Mouse (Mus musculus) ES-E14 (cell line): ENCODE results near the gene Slc39a13. TPM values are rescaled to one million over a fixed set of nuclear protein-coding genes. Genes with fewer than 3 reads are reported as not detected.

Experiments used
- DNase-seq: peaks from one replicate; pipeline ENCODE4 v3.0.0-alpha.2; 2013; ENCODE audit warnings: low read depth, low spot score
- H3K27ac ChIP-seq: 2 replicates; pipeline ENCODE4 v1.5.1; 2012; ENCODE audit warnings: low read depth, mild to moderate bottlenecking, low read length, moderate library complexity, mixed read lengths; ENCODE audit not compliant: poor library complexity, insufficient read depth, severe bottlenecking
- H3K36me3 ChIP-seq: 2 replicates; pipeline ENCODE4 v1.6.1; 2012; ENCODE audit warnings: mild to moderate bottlenecking, low read length, moderate library complexity, mixed read lengths; ENCODE audit not compliant: control insufficient read depth, poor library complexity, insufficient read depth, severe bottlenecking
- H3K4me1 ChIP-seq, 2 experiments: fragments of 150-350 bp in 1 of 2; sonication (generic) in 1 of 2; 2 replicates each; pipeline ENCODE4 v1.6.1; 2012; ENCODE audit warnings: low read length in 2 of 2, mild to moderate bottlenecking in 1 of 2, mixed read lengths in 1 of 2; ENCODE audit not compliant: control insufficient read depth in 2 of 2, insufficient read depth in 2 of 2, poor library complexity in 1 of 2
- H3K4me3 ChIP-seq, 2 experiments: fragments of 150-350 bp in 1 of 2; sonication (generic) in 1 of 2; 2 replicates each; pipeline ENCODE4 v1.5.1; 2012; ENCODE audit warnings: low read length in 2 of 2, low read depth in 1 of 2, mild to moderate bottlenecking in 1 of 2, mixed read lengths in 1 of 2; ENCODE audit not compliant: insufficient read depth in 1 of 2, poor library complexity in 1 of 2, severe bottlenecking in 1 of 2
- H3K9ac ChIP-seq: 2 replicates; pipeline ENCODE4 v1.6.1; 2012; ENCODE audit warnings: low read depth, mild to moderate bottlenecking, low read length, mixed read lengths; ENCODE audit not compliant: poor library complexity, insufficient read depth, severe bottlenecking
- H3K9me3 ChIP-seq: fragments of 150-350 bp; sonication (generic); 2 replicates; pipeline ENCODE4 v1.6.1; 2012; ENCODE audit warnings: low read depth, mild to moderate bottlenecking, low read length; ENCODE audit not compliant: control insufficient read depth, insufficient read depth
- CHD2 ChIP-seq: IDR thresholded peaks from 2 replicates; pipeline ENCODE4 v1.6.1; 2014; ENCODE audit warnings: mild to moderate bottlenecking, low read depth, low read length, inconsistent platforms
- HCFC1 ChIP-seq: IDR thresholded peaks from 2 replicates; pipeline ENCODE4 v1.6.1; 2012; ENCODE audit warnings: low read length, inconsistent platforms, borderline replicate concordance; ENCODE audit not compliant: insufficient read depth
- MAFK ChIP-seq: IDR thresholded peaks from 2 replicates; pipeline ENCODE4 v1.6.1; 2014; ENCODE audit warnings: mild to moderate bottlenecking, low read depth, low read length, inconsistent platforms; ENCODE audit not compliant: insufficient read depth
- ZC3H11A ChIP-seq: IDR thresholded peaks from 2 replicates; pipeline ENCODE4 v1.6.1; 2012; ENCODE audit warnings: low read depth, mild to moderate bottlenecking, inconsistent platforms, low read length, borderline replicate concordance
- ZNF384 ChIP-seq: IDR thresholded peaks from 2 replicates; pipeline ENCODE4 v1.6.1; 2012; ENCODE audit warnings: low read depth, low read length, inconsistent platforms
- in situ Hi-C, 2 experiments: fragments of 600-800 bp; cut with MboI; formaldehyde crosslinking; loops; one replicate each; pipeline ENCODE4 v1.15.1; 2025; ENCODE audit warnings: low sequenced_read_pairs in 2 of 2, inconsistent platforms in 1 of 2; ENCODE audit not compliant: unreplicated experiment in 2 of 2
- total RNA-seq: library from RNA; depleted of rRNA; stranded (reverse); fragments of 300-350 nt; gene quantifications from 2 replicates; pipeline ENCODE4 v1.2.3, GENCODE M21; 2012

The Slc39a13 gene
- total RNA-seq, 1 experiment, result 18.3 TPM

- no peaks in the 10 kb centered on the region for H3K9me3 ChIP-seq
- H3K27ac ChIP-seq, result no peak overlapping the region
- TF ChIP-seq CHD2 (no peak), ZC3H11A (no peak), HCFC1 (no peak), ZNF384 (no peak), MAFK (no peak)
- DNase-seq, result no peak
- no peak overlapping the region for H3K9ac ChIP-seq
- peaks cover 0 to 10% of the 10 kb centered on the region in 2 experiments; a peak in 2 of 4 replicates for H3K4me1 ChIP-seq
- in situ Hi-C loops, result no loop called here
- peaks cover 54% of the 10 kb centered on the region for H3K36me3 ChIP-seq
- H3K4me3 ChIP-seq, result no peak overlapping the region
Observed at GRCm38 (mm10) chr2:91058435-91058834, 11.8 kb downstream of the Slc39a13 start.

GRCm38 (mm10) chr2:91053934-91054382 is 16.3 kb downstream of the Slc39a13 start, which contains the start of gene Psmc3:
Psmc3 (plus strand) TSS chr2:91054009.
- H3K27ac ChIP-seq, result peak within 1 kb of the TSS; percentile 54
- H3K36me3 ChIP-seq, result peaks cover 32% of the 10 kb centered on the region
- peak within 1 kb of the TSS; percentile 85 for H3K9ac ChIP-seq
- H3K9me3 ChIP-seq, result no peaks in the 10 kb centered on the region
- TF ChIP-seq ZC3H11A, result peak; percentile 90
- TF ChIP-seq ZNF384, result no peak
- peak; percentile 92 for TF ChIP-seq HCFC1
- H3K4me1 ChIP-seq, result 0 out of 4 replicates have a peak, but pooled peaks cover 0 to 2% of the 10 kb centered on the region in 2 experiments
- peak within 1 kb of the TSS; percentile 77 to 85 for H3K4me3 ChIP-seq
- in situ Hi-C loops, result no loop called here
- DNase-seq, result peak; percentile 77

GRCm38 (mm10) chr2:91053181-91053933 is 16.9 kb downstream of the Slc39a13 start:
- peaks cover 26% of the 10 kb centered on the region for H3K36me3 ChIP-seq
- no peak for TF ChIP-seq CHD2
- no peak for TF ChIP-seq MAFK
- TF ChIP-seq ZNF384, result no peak
- TF ChIP-seq HCFC1, result no peak
- no peak for TF ChIP-seq ZC3H11A
- in situ Hi-C loops, result no loop called here
- H3K9ac ChIP-seq, result peak overlapping the region; percentile 70
- no peaks in the 10 kb centered on the region for H3K9me3 ChIP-seq
- peaks cover 0 to 4% of the 10 kb centered on the region in 2 experiments; a peak in 1 of 4 replicates for H3K4me1 ChIP-seq
- H3K27ac ChIP-seq, result no peak overlapping the region
- H3K4me3 ChIP-seq, result peak overlapping the region; percentile 77 to 85
- DNase-seq, result no peak

DNA sequence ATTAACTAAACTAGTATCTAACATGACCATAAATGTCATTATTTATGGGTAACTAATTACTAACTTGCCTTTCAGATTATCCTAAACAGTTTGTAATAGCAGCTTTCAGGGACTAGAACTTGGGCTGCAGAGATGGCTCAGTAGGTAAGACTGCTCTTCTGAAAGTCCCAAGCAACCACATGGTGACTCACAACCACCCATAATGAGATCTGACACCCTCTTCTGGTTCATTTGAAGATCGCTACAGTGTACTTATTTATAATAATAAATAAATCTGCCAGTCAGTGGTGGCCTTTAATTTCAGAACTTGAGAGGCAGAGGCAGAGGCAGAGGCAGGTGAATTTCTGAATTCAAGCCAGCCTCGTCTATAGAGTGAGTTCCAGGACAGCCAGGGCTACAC is 17.5 kb downstream of the Slc39a13 start:
- Histone ChIP-seq H3K36me3 (peaks cover 22% of the 10 kb centered on the region), H3K9me3 (no peaks in the 10 kb centered on the region), H3K9ac (no peak overlapping the region), H3K27ac (no peak overlapping the region), H3K4me3 (no peak overlapping the region), H3K4me1 (peaks cover 0 to 6% of the 10 kb centered on the region in 2 experiments; a peak in 1 of 4 replicates)
- no peak for DNase-seq
- in situ Hi-C loops, result no loop called here
- TF ChIP-seq MAFK (no peak), ZNF384 (no peak)

DNA sequence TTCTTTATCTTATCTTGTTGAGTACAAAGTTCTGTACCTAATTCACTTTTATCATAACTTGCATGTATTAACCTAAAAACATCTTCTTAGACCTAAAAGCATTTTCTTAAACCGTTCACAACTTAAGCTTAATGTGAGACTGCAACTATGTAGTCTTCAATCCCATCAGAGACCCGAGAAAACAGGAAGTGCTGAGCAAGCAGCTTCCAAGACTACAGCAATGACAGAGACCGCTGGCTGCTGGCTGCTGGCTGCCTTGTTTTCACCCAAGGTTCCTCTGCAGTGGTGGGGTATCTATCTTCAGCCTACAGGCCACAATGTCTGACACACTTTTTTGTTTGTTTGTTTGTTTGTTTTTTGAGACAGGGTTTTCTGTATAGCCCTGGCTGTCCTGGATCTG is 18.3 kb downstream of the Slc39a13 start:
- H3K9me3 ChIP-seq, result no peaks in the 10 kb centered on the region
- no peak overlapping the region for H3K27ac ChIP-seq
- H3K9ac ChIP-seq, result no peak overlapping the region
- no peak for DNase-seq
- in situ Hi-C loops, result no loop called here
- peaks cover 18% of the 10 kb centered on the region for H3K36me3 ChIP-seq
- H3K4me3 ChIP-seq, result no peak overlapping the region
- 0 out of 2 replicates have a peak, but pooled peaks have one; percentile 14 for TF ChIP-seq MAFK
- TF ChIP-seq HCFC1, result no peak
- peaks cover 0 to 6% of the 10 kb centered on the region in 2 experiments; a peak in 1 of 4 replicates for H3K4me1 ChIP-seq
